Mouse (Mus musculus): Measurements from ENCODE around the gene Lilra5. TPM values are rescaled to one million over a fixed set of nuclear protein-coding genes. Genes with fewer than 3 reads are reported as not detected.

Lilra5 gene
- total RNA-seq (2023): under 1 TPM; 0.24 to 0.57 TPM

GRCm38 (mm10) chr7:4237454-4237853 lies at the start of gene Lilra5:
Gene Lilra5 (plus strand): TSS chr7:4237754.

Other genes starting within 250 kb of the Lilra5 start
- gene Lair1, start 174.6 kb upstream of the Lilra5 start, total RNA-seq (2023): 10 to 100 TPM; 19.7 to 21.3 TPM
- not detected for gene Ttyh1, start 118.3 kb upstream of the Lilra5 start, total RNA-seq (2023)
- gene Leng8, start 100.7 kb upstream of the Lilra5 start, total RNA-seq (2023): 100 to 1,000 TPM; 169 to 184 TPM
- 1 to 10 TPM; 8.0 to 9.9 TPM for gene Leng9, start 87.4 kb upstream of the Lilra5 start, total RNA-seq (2023)
- gene Cdc42ep5, start 72.9 kb upstream of the Lilra5 start, total RNA-seq (2023): not detected
- gene Ncr1, start 100.0 kb downstream of the Lilra5 start, total RNA-seq (2023): under 1 TPM; 0.24 to 0.29 TPM
- under 1 TPM; 0.24 to 0.93 TPM for gene Gp6, start 160.0 kb downstream of the Lilra5 start, total RNA-seq (2023)
- 1 to 10 TPM; 2.5 to 3.1 TPM for gene Rdh13, start 207.9 kb downstream of the Lilra5 start, total RNA-seq (2023)
- 1 to 10 TPM; 7.4 to 8.0 TPM for gene Eps8l1, start 222.9 kb downstream of the Lilra5 start, total RNA-seq (2023)